ENCODE assay signal across 34 mouse cellular contexts in the genomic region with DNA sequence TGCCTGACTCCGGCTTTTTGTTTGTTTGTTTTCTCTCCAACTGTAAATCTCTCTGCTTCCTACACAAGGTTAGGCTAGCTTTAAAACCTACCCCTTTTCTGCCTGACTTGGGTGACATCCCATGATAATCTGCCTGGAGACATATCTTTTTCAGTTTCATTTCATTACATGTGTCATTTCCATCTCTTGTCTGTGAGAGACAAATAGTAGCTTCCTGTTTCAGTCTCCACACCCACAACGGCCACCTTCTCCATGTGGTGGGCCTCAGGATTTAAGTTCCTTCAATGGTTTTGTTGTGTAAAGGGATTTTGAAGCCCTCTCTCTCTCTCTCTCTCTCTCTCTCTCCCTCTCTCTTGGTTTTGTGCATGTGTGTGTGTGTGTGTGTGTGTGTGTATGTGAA. TPM values are rescaled to one million over a fixed set of nuclear protein-coding genes. Genes with fewer than 3 reads are reported as not detected.
DNase-seq lines count a peak whose midpoint lies in the region; ATAC-seq and TF ChIP-seq lines count a peak whose summit lies in the region.
"Had no signal": no experiment of that assay in that cellular context is flagged by ENCODE, and none has a peak within 500 bp of the region (broad histone marks: within the 10 kb centered on the region; RNA-seq: fewer than 3 reads in every experiment).

No protein-coding gene starts in this region.

- no peak for TF ChIP-seq CTCF in midbrain, postnatal 0 days (IDR thresholded peaks at IDR 0.05)
- no peak for TF ChIP-seq CTCF in bone marrow, adult 2 months (IDR thresholded peaks at IDR 0.05; ENCODE audit: control insufficient read depth, insufficient read depth, low read length)

- no peak overlapping the region for H3K9ac ChIP-seq in midbrain, embryonic 11.5 days (ENCODE audit: low read length)
- H3K9ac ChIP-seq in midbrain, postnatal 0 days (replicated peaks; ENCODE audit: low read length, poor library complexity, severe bottlenecking) = no peak overlapping the region
- H3K9ac ChIP-seq in forebrain, embryonic 11.5 days (ENCODE audit: low read length) = no peak overlapping the region
- H3K9ac ChIP-seq: embryonic facial prominence, embryonic 12.5 days; forebrain, embryonic 15.5 days; heart, embryonic 13.5 days; hindbrain, embryonic 15.5 days; intestine, embryonic 15.5 days; limb, embryonic 15.5 days; liver, embryonic 13.5 days; midbrain, embryonic 12.5 days; neural tube, embryonic 15.5 days had no signal

- H3K27me3 ChIP-seq in midbrain, embryonic 11.5 days (ENCODE audit: control insufficient read depth, insufficient read depth, low read length) = no peaks in the 10 kb centered on the region
- H3K27me3 ChIP-seq in midbrain, postnatal 0 days (ENCODE audit: insufficient read depth, low read length) = no peaks in the 10 kb centered on the region
- no peaks in the 10 kb centered on the region for H3K27me3 ChIP-seq in forebrain, embryonic 11.5 days (ENCODE audit: control insufficient read depth, insufficient read depth, low read length)
- H3K27me3 ChIP-seq: embryonic facial prominence, embryonic 12.5 days; forebrain, embryonic 15.5 days; heart, embryonic 13.5 days; intestine, embryonic 15.5 days; limb, embryonic 15.5 days; liver, embryonic 13.5 days; neural tube, embryonic 15.5 days; Patski had no signal

- no peak overlapping the region for H3K4me2 ChIP-seq in midbrain, embryonic 11.5 days
- H3K4me2 ChIP-seq in midbrain, postnatal 0 days (ENCODE audit: low read depth, low read length, poor library complexity, severe bottlenecking) = no peak overlapping the region
- no peak overlapping the region for H3K4me2 ChIP-seq in forebrain, embryonic 11.5 days (ENCODE audit: low read depth, low read length, severe bottlenecking)
- H3K4me2 ChIP-seq: embryonic facial prominence, embryonic 12.5 days; forebrain, embryonic 15.5 days; heart, embryonic 13.5 days; hindbrain, embryonic 15.5 days; intestine, embryonic 15.5 days; limb, embryonic 15.5 days; liver, embryonic 13.5 days; midbrain, embryonic 12.5 days; neural tube, embryonic 15.5 days had no signal

- peaks cover 6% of the 10 kb centered on the region; the same call in 1 of the 2 replicates for H3K4me1 ChIP-seq in midbrain, embryonic 11.5 days (ENCODE audit: control insufficient read depth, insufficient read depth, low read length)
- no peaks in the 10 kb centered on the region for H3K4me1 ChIP-seq in midbrain, postnatal 0 days (ENCODE audit: insufficient read depth, low read length)
- peaks cover 4% of the 10 kb centered on the region; the same call in 1 of the 2 replicates for H3K4me1 ChIP-seq in bone marrow, adult 2 months (ENCODE audit: control insufficient read depth, insufficient read depth, low read length)
- peaks cover 7% of the 10 kb centered on the region; the same call in 1 of the 2 replicates for H3K4me1 ChIP-seq in forebrain, embryonic 11.5 days (replicated peaks; ENCODE audit: control insufficient read depth, insufficient read depth, low read length)

- no peak overlapping the region for H3K4me3 ChIP-seq in midbrain, embryonic 11.5 days (ENCODE audit: low read depth, low read length)
- no peak overlapping the region for H3K4me3 ChIP-seq in midbrain, postnatal 0 days (ENCODE audit: low read depth, low read length)
- no peak overlapping the region for H3K4me3 ChIP-seq in bone marrow, adult 2 months (replicated peaks; ENCODE audit: control insufficient read depth, low read depth, low read length)
- H3K4me3 ChIP-seq in forebrain, embryonic 11.5 days (ENCODE audit: low read depth, low read length) = no peak overlapping the region
- H3K4me3 ChIP-seq: embryonic facial prominence, embryonic 12.5 days; forebrain, embryonic 15.5 days; heart, adult 2 months; heart, embryonic 13.5 days; hindbrain, embryonic 10.5 days; hindbrain, embryonic 15.5 days; intestine, embryonic 15.5 days; limb, embryonic 10.5 days; limb, embryonic 15.5 days; liver, embryonic 13.5 days; midbrain, embryonic 12.5 days; neural tube, embryonic 15.5 days had no signal

- peak; percentile 57 for DNase-seq in midbrain, embryonic 11.5 days (ENCODE audit: low spot score, missing footprints)
- DNase-seq in midbrain, postnatal 0 days (ENCODE audit: low spot score) = no peak
- DNase-seq in cerebellum, postnatal 14 days = no peak
- no peak for DNase-seq in forebrain, embryonic 11.5 days (ENCODE audit: low spot score)
- DNase-seq in gastrocnemius, postnatal 25 days = no peak
- DNase-seq in embryo, embryonic 9.5 days (ENCODE audit: extremely low spot score) = no peak
- DNase-seq: adrenal gland, postnatal 14 days; cerebellum, adult 18-20 months; cerebellum, postnatal 10 days; gastrocnemius, postnatal 36 days; heart, adult 2 months; heart, postnatal 10 days; kidney, adult 8-10 months; kidney, postnatal 4 days; liver, embryonic 13.5 days; lung, adult 18-20 months; right cerebral cortex, adult 18-20 months; thymus, postnatal 4 days had no signal

- no peak for ATAC-seq in midbrain, embryonic 11.5 days (ENCODE audit: low FRiP score)
- no peak for ATAC-seq in midbrain, postnatal 0 days (ENCODE audit: low FRiP score)
- peak; percentile 62 for ATAC-seq in megakaryocyte, adult 5-6 weeks (ENCODE audit: poor library complexity, severe bottlenecking)
- no peak for ATAC-seq in forebrain, embryonic 11.5 days (replicated peaks; ENCODE audit: low FRiP score)
- ATAC-seq: forebrain, embryonic 15.5 days; intestine, embryonic 15.5 days; lung, postnatal 0 days; Patski had no signal

- TF ChIP-seq POLR2A in bone marrow, adult 2 months (IDR thresholded peaks at IDR 0.05; ENCODE audit: borderline replicate concordance, control insufficient read depth, low read depth, low read length) = no peak

- 84% methylated on average over 2 of the region's 2 CpGs for WGBS in midbrain, embryonic 11.5 days
- 82% methylated on average over 2 of the region's 2 CpGs for WGBS in midbrain, postnatal 0 days
- WGBS in bone marrow, adult 2 months = 41% methylated on average over 2 of the region's 2 CpGs
- WGBS in forebrain, embryonic 11.5 days = 92% methylated on average over 2 of the region's 2 CpGs

- H3K36me3 ChIP-seq in midbrain, embryonic 11.5 days (ENCODE audit: control insufficient read depth, insufficient read depth, low read length) = no peaks in the 10 kb centered on the region
- no peaks in the 10 kb centered on the region for H3K36me3 ChIP-seq in midbrain, postnatal 0 days (ENCODE audit: insufficient read depth, low read length)
- H3K36me3 ChIP-seq in forebrain, embryonic 11.5 days (ENCODE audit: control insufficient read depth, insufficient read depth, low read length) = no peaks in the 10 kb centered on the region
- H3K36me3 ChIP-seq: embryonic facial prominence, embryonic 12.5 days; forebrain, embryonic 15.5 days; heart, embryonic 13.5 days; hindbrain, embryonic 10.5 days; hindbrain, embryonic 15.5 days; intestine, embryonic 15.5 days; limb, embryonic 10.5 days; limb, embryonic 15.5 days; liver, embryonic 13.5 days; midbrain, embryonic 12.5 days; neural tube, embryonic 15.5 days had no signal

- H3K27ac ChIP-seq in midbrain, embryonic 11.5 days (ENCODE audit: low read depth, low read length) = no peak overlapping the region
- H3K27ac ChIP-seq in midbrain, postnatal 0 days (ENCODE audit: low read depth, low read length) = no peak overlapping the region
- H3K27ac ChIP-seq in bone marrow, adult 2 months (ENCODE audit: control insufficient read depth, insufficient read depth, low read depth, low read length, poor library complexity) = peak overlapping the region; percentile 43; the same call in 1 of the 2 replicates
- no peak overlapping the region for H3K27ac ChIP-seq in forebrain, embryonic 11.5 days (ENCODE audit: low read depth, low read length)
- H3K27ac ChIP-seq: embryonic facial prominence, embryonic 12.5 days; forebrain, embryonic 15.5 days; heart, adult 2 months; heart, embryonic 13.5 days; hindbrain, embryonic 10.5 days; hindbrain, embryonic 15.5 days; intestine, embryonic 15.5 days; kidney, postnatal 0 days; limb, embryonic 10.5 days; limb, embryonic 15.5 days; liver, embryonic 13.5 days; macrophage; midbrain, embryonic 12.5 days had no signal

- no peaks in the 10 kb centered on the region for H3K9me3 ChIP-seq in midbrain, embryonic 11.5 days (ENCODE audit: control insufficient read depth, low read length)
- no peaks in the 10 kb centered on the region for H3K9me3 ChIP-seq in midbrain, postnatal 0 days (ENCODE audit: low read length)
- no peaks in the 10 kb centered on the region for H3K9me3 ChIP-seq in forebrain, embryonic 11.5 days (ENCODE audit: control insufficient read depth, low read length)
- H3K9me3 ChIP-seq: embryonic facial prominence, embryonic 12.5 days; forebrain, embryonic 15.5 days; heart, embryonic 13.5 days; hindbrain, embryonic 10.5 days; hindbrain, embryonic 15.5 days; intestine, embryonic 15.5 days; limb, embryonic 10.5 days; limb, embryonic 15.5 days; liver, embryonic 13.5 days; midbrain, embryonic 12.5 days; neural tube, embryonic 15.5 days had no signal

RNA-seq across cellular contexts. Expression of a gene that starts 22.5 kb away (rescaled TPM):
- 9.6 and 10.3 TPM in 2 replicates for polyA plus RNA-seq in midbrain, embryonic 11.5 days (2014; fragmentation: Nextera tagmentation; extraction: Ambion mirVana)
- total RNA-seq in midbrain, postnatal 0 days (2014; rRNA removed) = 17.4 and 24.9 TPM in 2 replicates
- polyA plus RNA-seq in midbrain, postnatal 0 days (2015; fragmentation: Nextera tagmentation; extraction: Ambion mirVana) = 26.4 and 30.3 TPM in 2 replicates
- 8.9 and 43.7 TPM in 2 replicates for polyA plus RNA-seq in bone marrow, adult 2 months (2011; ENCODE audit: insufficient read depth, insufficient read length, low replicate concordance, missing spikeins)
- 137 and 147 TPM in 2 replicates for total RNA-seq in megakaryocyte, adult 5-6 weeks (2015)
- total RNA-seq in megakaryocyte, adult 5-6 weeks (2017) = 184 and 194 TPM in 2 replicates
- polyA plus RNA-seq in forebrain, embryonic 11.5 days (2014; fragmentation: Nextera tagmentation; extraction: Ambion mirVana) = 3.3 and 6.8 TPM in 2 replicates
- total RNA-seq in gastrocnemius, postnatal 25 days (2021) = 1 to 10 TPM; 2.0 to 2.7 TPM
